Mouse (Mus musculus): Measurements from ENCODE around the gene Tmc8.
"Not testable (repeated sequence)": the region's sequence is repeated elsewhere in the genome, so short reads cannot be mapped to it uniquely, and the experiment has no call there.

The Tmc8 gene

DNA sequence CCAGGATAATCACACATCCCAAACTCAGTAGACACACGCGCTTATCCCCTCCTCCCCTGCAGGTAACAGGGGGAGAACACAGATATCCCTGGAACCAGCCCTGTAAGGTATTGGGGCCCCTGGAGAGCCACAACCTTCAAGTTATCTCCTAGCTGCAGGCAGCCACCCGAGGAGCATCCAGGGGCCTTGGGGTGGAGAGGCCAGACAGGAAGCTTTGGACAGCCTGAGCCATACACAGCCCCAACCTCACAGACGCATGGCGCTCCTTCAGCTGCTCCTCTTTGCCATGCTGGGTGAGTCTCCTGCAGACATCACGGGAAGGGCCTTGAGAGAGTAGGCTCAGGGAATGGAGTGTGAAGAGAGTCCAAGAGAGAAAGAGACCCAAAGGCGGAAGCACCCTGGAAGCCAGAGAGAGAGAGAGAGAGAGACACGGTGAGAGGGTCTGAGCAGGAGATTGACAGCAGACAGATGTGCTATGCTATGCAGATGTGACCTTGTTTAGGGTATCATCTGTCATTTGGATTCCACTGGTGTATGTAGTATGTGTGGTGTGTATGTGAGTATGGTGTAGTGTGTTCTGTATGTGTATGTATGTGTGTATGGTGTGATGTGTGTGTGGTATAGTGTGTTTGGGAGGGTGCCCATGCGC is 15.8 kb downstream of the Tmc8 start, which contains the start of gene 6030468B19Rik:
TSS of gene 6030468B19Rik (plus strand) at position 150 of the 649 bp plus-strand sequence.
- DNase-seq (ENCODE audit: low spot score in 2 of 2): no peak

- DNase-seq (ENCODE audit: low spot score in 2 of 2): no peak
Observed at GRCm38 (mm10) chr11:117798160-117798541, 16.3 kb downstream of the Tmc8 start.

GRCm38 (mm10) chr11:117799174-117799573 is 17.3 kb downstream of the Tmc8 start:
- DNase-seq (ENCODE audit: low spot score in 2 of 2): no peak

DNA sequence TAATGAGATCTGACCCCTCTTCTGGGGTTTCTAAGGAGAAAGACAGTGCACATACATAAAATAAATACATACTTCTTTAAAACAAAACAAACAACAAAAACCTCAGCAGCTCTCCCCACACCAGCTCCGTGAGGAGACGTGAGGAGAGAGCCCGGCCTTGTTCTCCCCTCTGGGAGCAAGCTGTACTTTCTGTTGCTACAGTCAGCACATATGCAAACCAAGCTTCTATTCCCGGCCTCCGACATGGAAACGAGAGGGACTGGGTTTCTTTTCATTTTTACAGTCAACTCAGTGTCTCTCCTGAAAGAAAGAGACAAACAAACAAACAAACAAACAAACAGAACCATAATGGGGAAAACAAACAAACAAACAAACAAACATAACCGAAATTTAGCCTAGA is 18.2 kb downstream of the Tmc8 start:
- DNase-seq (ENCODE audit: low spot score in 2 of 2): no peak

- DNase-seq (ENCODE audit: low spot score in 2 of 2): no peak
Observed at GRCm38 (mm10) chr11:117801650-117802049, 19.8 kb downstream of the Tmc8 start.

DNA sequence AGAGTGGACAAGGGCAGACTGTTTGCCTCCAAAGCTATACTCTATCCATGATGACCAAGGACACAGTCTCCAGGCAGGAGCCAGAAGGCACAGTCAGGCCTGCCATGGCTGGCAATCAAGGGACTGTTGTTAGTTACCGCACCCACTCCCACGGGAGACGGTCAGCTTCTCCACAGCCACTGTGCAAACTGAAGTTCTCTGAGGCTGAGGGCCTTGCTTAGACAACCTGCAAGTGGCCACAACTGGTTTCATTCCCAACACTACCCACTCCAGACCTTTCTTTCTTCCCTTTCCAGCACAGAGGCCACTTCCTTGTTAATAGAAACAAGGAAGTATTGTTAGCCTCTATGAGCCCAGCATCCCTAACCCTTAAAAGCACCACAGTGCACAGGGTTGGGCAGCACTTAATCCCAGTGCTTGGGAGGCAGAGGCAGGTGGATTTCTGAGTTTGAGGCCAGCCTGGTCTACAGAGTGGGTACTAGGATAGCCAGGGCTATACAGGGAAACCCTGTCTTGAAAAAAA is 21.4 kb downstream of the Tmc8 start:
- DNase-seq (ENCODE audit: low spot score in 2 of 2): no peak

DNA sequence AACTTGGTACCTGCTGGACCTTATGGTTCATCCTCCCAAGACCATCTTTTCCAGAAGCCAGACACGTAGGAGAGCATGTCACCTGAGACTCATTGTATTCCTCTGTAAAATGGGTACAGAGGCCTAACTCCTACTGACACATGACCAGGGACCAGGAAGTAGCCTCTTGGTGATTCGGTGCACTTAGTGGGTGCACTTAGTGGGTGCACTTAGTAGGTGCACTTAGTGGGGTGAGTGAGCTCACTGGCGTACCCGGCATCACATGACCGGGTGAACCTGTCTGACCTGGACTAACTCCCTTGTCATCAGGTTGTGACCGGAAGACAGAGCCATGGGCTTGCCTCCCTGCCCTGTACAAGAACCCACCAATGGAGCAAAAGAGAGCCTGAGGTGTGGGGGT is 24.9 kb downstream of the Tmc8 start:
- no peak for DNase-seq (ENCODE audit: low spot score in 2 of 2)

GRCm38 (mm10) chr11:117809407-117810311 is 27.8 kb downstream of the Tmc8 start, which contains the start of the genes Gm20708 and Syngr2:
TSS of gene Gm20708 (plus strand) at chr11:117809668.
TSS of gene Syngr2 (plus strand) at chr11:117809668.
- peak in 1 of 2 experiments; percentile 47 for DNase-seq (ENCODE audit: low spot score in 2 of 2)

- peak; percentile 58 to 65 for DNase-seq (ENCODE audit: low spot score in 2 of 2)
Observed at GRCm38 (mm10) chr11:117810401-117811046, 28.6 kb downstream of the Tmc8 start.

- DNase-seq (ENCODE audit: low spot score in 2 of 2): no peak
Observed at GRCm38 (mm10) chr11:117813867-117814266, 32.0 kb downstream of the Tmc8 start.

- no peak for DNase-seq (ENCODE audit: low spot score in 2 of 2)
Observed at GRCm38 (mm10) chr11:117814704-117815366, 33.0 kb downstream of the Tmc8 start.

GRCm38 (mm10) chr11:117815850-117816249 is 34.0 kb downstream of the Tmc8 start:
- not testable (repeated sequence) for DNase-seq (ENCODE audit: low spot score in 2 of 2)

- no peak for DNase-seq (ENCODE audit: low spot score in 2 of 2)
Observed at GRCm38 (mm10) chr11:117816389-117816996, 34.6 kb downstream of the Tmc8 start.

GRCm38 (mm10) chr11:117819095-117819494 is 37.2 kb downstream of the Tmc8 start:
- DNase-seq (ENCODE audit: low spot score in 2 of 2): no peak

GRCm38 (mm10) chr11:117820173-117820572 is 38.3 kb downstream of the Tmc8 start:
- no peak for DNase-seq (ENCODE audit: low spot score in 2 of 2)

- no peak for DNase-seq (ENCODE audit: low spot score in 2 of 2)
Observed at GRCm38 (mm10) chr11:117821868-117822267, 40.0 kb downstream of the Tmc8 start.

GRCm38 (mm10) chr11:117822728-117823241 is 40.9 kb downstream of the Tmc8 start:
- no peak for DNase-seq (ENCODE audit: low spot score in 2 of 2)

DNA sequence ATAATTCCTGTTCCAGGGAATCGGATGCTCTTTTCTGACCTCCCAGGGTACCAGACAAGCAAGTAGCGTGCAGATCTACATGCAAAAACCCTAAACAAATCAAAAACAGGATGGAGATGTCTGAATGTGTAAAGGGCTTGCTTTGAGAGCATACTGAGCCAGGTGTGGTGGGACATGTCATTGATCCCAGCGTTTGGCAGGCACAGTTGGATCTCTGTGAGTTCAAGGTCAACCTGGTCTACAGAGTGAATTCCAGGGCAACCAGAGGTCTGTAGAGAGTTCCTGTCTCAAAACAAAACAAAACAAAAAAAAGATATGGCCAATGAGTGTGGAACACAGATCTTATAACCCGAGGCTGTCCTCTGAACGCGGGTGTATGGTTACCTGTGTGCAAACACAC is 41.5 kb downstream of the Tmc8 start:
- DNase-seq (ENCODE audit: low spot score in 2 of 2): no peak

DNA sequence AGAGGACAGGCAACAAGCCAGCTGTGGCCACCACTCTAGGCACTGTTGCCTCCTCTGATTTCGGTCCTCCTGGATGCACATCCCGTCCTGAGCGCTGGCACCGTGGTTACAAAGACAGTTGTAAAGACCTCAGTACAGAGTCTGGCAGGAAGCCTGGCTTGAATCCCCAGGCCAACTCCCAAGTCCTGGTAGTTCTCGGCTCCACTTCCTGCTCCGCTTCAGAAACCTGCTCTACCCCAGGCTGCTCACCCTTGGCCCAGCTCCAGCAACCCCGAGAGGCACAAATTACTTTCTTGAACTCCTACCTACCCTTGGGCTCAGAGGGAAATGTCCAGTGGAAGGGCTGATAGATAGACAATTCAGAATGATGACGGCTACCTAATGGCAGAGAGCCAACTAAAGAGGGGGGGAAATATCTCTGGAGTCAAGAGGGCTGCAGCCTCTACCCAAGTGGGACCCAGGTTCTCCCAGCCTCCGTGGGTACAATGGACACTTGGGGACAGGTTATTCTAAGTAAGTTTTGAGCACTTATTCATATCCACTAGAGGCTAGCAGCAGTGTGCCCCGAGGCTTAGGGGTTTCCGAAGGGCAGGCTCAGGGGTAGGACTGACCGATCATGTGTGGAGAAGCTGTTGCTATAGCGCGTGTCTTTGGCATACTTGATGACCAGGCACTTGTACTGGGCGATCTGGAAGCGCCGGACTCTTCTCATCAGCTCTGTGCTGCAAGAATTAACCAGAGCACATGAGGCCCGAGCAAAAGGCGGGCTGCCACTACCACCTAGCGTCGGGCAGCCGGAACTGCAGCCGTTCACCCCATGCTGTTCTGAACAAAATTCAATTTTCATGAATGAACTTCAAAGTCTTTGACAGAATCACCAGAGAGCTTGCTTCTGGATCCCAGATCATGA is 42.4 kb downstream of the Tmc8 start:
- DNase-seq (ENCODE audit: low spot score in 2 of 2): peak; percentile 57 to 78
